Mouse (Mus musculus): ENCODE results near the gene Hpcal4.
"Not testable (repeated sequence)": the region's sequence is repeated elsewhere in the genome, so short reads cannot be mapped to it uniquely, and the experiment has no call there.

Gene Hpcal4

GRCm38 (mm10) chr4:123182328-123183238, at the start of gene Hpcal4:
Hpcal4 (plus strand) TSS chr4:123183227.
- peak; percentile 64 for DNase-seq

- DNase-seq = no peak
These were observed 45.5 kb upstream of the Hpcal4 start for GRCm38 (mm10) chr4:123137551-123137950.

GRCm38 (mm10) chr4:123139513-123140154, 43.4 kb upstream of the Hpcal4 start, which contains the start of gene Ppie:
Ppie (minus strand) TSS chr4:123139951.
- DNase-seq = peak; percentile 79

GRCm38 (mm10) chr4:123147446-123148150, 35.4 kb upstream of the Hpcal4 start:
- DNase-seq = peak; percentile 58

- no peak for DNase-seq
These were observed 31.0 kb upstream of the Hpcal4 start for GRCm38 (mm10) chr4:123152003-123152402.

GRCm38 (mm10) chr4:123152976-123153375, 30.1 kb upstream of the Hpcal4 start:
- DNase-seq = peak; percentile 69

GRCm38 (mm10) chr4:123155004-123155403, 28.0 kb upstream of the Hpcal4 start:
- no peak for DNase-seq

GRCm38 (mm10) chr4:123155427-123155826, 27.6 kb upstream of the Hpcal4 start:
- DNase-seq = no peak

- DNase-seq = no peak
These were observed 27.2 kb upstream of the Hpcal4 start for GRCm38 (mm10) chr4:123155840-123156239.

- no peak for DNase-seq
These were observed 22.5 kb upstream of the Hpcal4 start for GRCm38 (mm10) chr4:123160571-123160970.

GRCm38 (mm10) chr4:123161251-123161650, 21.8 kb upstream of the Hpcal4 start:
- not testable (repeated sequence) for DNase-seq

GRCm38 (mm10) chr4:123162305-123162917, 20.6 kb upstream of the Hpcal4 start:
- DNase-seq = no peak

- DNase-seq = peak; percentile 58
These were observed 18.9 kb upstream of the Hpcal4 start for GRCm38 (mm10) chr4:123164157-123164556.

GRCm38 (mm10) chr4:123171811-123172210, 11.2 kb upstream of the Hpcal4 start:
- no peak for DNase-seq

- peak; percentile 91 for DNase-seq
These were observed 421 bp downstream of the Hpcal4 start for GRCm38 (mm10) chr4:123183239-123184056.

GRCm38 (mm10) chr4:123184816-123185215, 1.8 kb downstream of the Hpcal4 start:
- no peak for DNase-seq

- no peak for DNase-seq
These were observed 9.3 kb downstream of the Hpcal4 start for GRCm38 (mm10) chr4:123192336-123192735.

GRCm38 (mm10) chr4:123193791-123194190, 10.8 kb downstream of the Hpcal4 start:
- DNase-seq = no peak

- DNase-seq = no peak
These were observed 13.7 kb downstream of the Hpcal4 start for GRCm38 (mm10) chr4:123196695-123197094.

- DNase-seq = peak; percentile 64
These were observed 17.8 kb downstream of the Hpcal4 start for GRCm38 (mm10) chr4:123200771-123201185.

- DNase-seq = no peak
These were observed 18.4 kb downstream of the Hpcal4 start, which contains the start of gene Nt5c1a for GRCm38 (mm10) chr4:123201186-123202093. Nt5c1a (plus strand) TSS chr4:123201504.
